Mouse (Mus musculus) bone marrow macrophage, adult 2 months (primary cell): ENCODE results near the gene Ctcfl.

Experiments used
- CTCF ChIP-seq: IDR thresholded peaks from 2 replicates; pipeline ENCODE4 v1.5.1; 2012; ENCODE audit warnings: low read depth, mild to moderate bottlenecking, low read length, moderate library complexity
- POLR2A ChIP-seq: IDR thresholded peaks from 2 replicates; pipeline ENCODE4 v1.6.1; 2012; ENCODE audit warnings: mild to moderate bottlenecking, low read depth, low read length, borderline replicate concordance

DNA sequence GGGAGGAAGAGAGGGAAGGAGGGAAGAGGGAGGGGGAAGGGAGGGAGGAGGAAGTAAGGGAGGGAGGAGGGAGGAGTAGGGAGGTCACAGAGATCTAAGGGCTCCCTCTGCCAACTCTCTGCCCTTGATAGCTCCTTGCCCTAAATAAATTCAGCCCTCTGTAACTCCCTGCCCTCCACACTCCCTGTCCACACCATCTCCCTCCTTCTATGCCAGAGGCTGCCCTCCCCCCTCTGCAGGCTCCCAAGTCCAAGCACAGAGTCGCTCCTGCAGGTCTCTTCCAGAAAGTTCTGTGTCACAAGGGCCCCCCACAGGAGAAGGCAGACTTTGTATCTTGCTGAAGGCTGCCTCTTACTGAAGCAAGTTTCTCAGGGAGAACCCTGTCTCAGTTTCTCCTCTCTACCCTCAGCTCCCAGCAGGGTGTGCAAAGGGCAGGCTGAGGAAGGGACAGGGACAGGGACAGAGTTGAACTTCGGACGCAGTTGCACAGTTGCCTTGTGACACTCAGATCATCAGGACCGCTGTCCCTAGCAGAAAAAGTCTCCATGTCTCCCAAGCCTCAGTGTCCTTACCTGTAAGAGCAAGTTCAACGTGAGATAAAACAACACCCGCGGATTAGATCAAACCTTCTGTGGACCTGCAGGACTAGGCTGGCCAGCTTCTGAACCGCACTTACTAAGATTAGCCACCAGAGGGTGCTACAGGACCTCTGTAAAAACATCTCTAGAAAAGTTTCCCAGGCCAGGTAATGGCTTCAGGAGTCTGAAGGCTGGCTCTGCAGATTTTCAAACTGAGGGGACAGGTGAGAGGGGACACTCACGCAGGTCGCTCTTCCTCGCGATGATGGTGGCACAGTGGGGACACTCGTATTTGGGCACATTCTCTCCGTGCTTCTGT is 12.2 kb downstream of the Ctcfl start:
- peak; percentile 65 for TF ChIP-seq CTCF
- no peak for TF ChIP-seq POLR2A
